Mouse (Mus musculus): ENCODE data around the gene Sdhaf3. TPM values are rescaled to one million over a fixed set of nuclear protein-coding genes. Genes with fewer than 3 reads are reported as not detected.
A peak's percentile ranks its signal among the peaks of the same experiment; 100 is the strongest.

Sdhaf3 gene
- 4.3 and 4.5 TPM in 2 replicates for polyA plus RNA-seq (2015; fragmentation: Nextera tagmentation; extraction: Ambion mirVana)

DNA sequence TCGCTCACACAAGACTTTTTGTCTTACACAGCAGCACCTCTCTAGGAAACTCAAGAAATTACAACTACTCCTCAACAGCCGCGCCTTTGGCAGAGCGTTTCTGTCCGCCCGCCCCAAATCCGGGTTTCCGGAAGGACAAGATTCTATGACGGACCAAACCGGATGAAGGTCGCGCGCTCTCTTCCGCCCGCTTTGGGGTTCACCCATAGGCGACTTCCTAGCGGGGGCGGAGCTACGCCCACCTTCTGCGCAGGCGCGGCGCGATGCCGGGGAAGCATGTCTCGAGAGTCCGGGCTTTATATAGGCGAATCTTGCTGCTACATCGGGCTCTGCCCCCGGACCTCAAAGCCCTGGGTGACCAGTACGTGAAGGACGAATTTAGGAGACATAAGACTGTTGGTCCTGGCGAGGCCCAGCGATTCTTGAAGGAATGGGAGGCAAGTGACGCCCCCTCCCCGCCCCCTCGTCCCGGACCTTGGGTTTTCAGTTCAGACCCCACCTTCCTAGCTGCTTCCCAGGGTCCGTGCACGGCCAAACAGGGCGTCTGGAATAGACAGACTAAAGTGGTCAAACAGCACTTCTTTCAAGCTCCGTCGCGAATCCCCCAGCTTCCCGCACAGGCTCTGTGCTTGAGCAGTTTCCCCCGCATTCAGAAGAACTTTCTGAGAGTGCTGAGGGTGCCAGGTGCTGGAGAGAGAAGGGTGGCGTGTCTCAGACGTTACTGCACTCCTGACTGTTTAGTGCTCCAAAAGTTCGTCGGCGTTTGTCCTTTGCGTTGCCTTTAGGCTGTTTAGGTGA lies at the start of gene Sdhaf3:
Gene Sdhaf3, plus strand, starts transcription at position 241 of the 798 bp plus-strand sequence.
- Histone ChIP-seq H3K4me1 (replicated peaks) (peaks cover 3% of the 10 kb centered on the region; the same call in 1 of the 2 replicates), H3K9me3 (replicated peaks) (no peaks in the 10 kb centered on the region), H3K4me3 (peak within 1 kb of the TSS; percentile 90), H3K27ac (peak within 1 kb of the TSS; percentile 82), H3K36me3 (no peaks in the 10 kb centered on the region), H3K9ac (peak within 1 kb of the TSS; percentile 78), H3K4me2 (peak within 1 kb of the TSS; percentile 81), H3K27me3 (no peaks in the 10 kb centered on the region)
- WGBS, result under 1% methylated on average over 52 of the region's 52 CpGs
- ATAC-seq (replicated peaks; ENCODE audit: insufficient number of reproducible peaks, insufficient read depth, low FRiP score, low read depth), result peak; percentile 99

GRCm38 (mm10) chr6:6909586-6909985 lies 46.2 kb upstream of the Sdhaf3 start:
- no peak overlapping the region for H3K9ac ChIP-seq
- no peak overlapping the region for H3K27ac ChIP-seq
- peaks cover 4% of the 10 kb centered on the region; the same call in 1 of the 2 replicates for H3K4me1 ChIP-seq (replicated peaks)
- H3K27me3 ChIP-seq, result no peaks in the 10 kb centered on the region
- H3K9me3 ChIP-seq (replicated peaks), result no peaks in the 10 kb centered on the region
- no peak overlapping the region for H3K4me3 ChIP-seq
- 23% methylated on average over 8 of the region's 8 CpGs for WGBS
- no peak overlapping the region for H3K4me2 ChIP-seq
- no peak; the same call in 1 of the 2 replicates for ATAC-seq (replicated peaks; ENCODE audit: insufficient number of reproducible peaks, insufficient read depth, low FRiP score, low read depth)
- no peaks in the 10 kb centered on the region for H3K36me3 ChIP-seq

- Histone ChIP-seq H3K27me3 (no peaks in the 10 kb centered on the region), H3K4me2 (no peak overlapping the region), H3K27ac (no peak overlapping the region), H3K4me3 (no peak overlapping the region), H3K4me1 (replicated peaks) (peaks cover 3% of the 10 kb centered on the region; the same call in 1 of the 2 replicates), H3K9me3 (replicated peaks) (no peaks in the 10 kb centered on the region), H3K36me3 (no peaks in the 10 kb centered on the region), H3K9ac (no peak overlapping the region)
- no peak for ATAC-seq (replicated peaks; ENCODE audit: insufficient number of reproducible peaks, insufficient read depth, low FRiP score, low read depth)
- 73% methylated on average over 1 of the region's 1 CpGs for WGBS
Measured at GRCm38 (mm10) chr6:6914304-6914703, 41.5 kb upstream of the Sdhaf3 start.

GRCm38 (mm10) chr6:6914849-6915525 lies 40.8 kb upstream of the Sdhaf3 start:
- no peak overlapping the region for H3K4me2 ChIP-seq
- H3K4me3 ChIP-seq, result no peak overlapping the region
- no peak for ATAC-seq (replicated peaks; ENCODE audit: insufficient number of reproducible peaks, insufficient read depth, low FRiP score, low read depth)
- no peaks in the 10 kb centered on the region for H3K27me3 ChIP-seq
- 32% methylated on average over 5 of the region's 5 CpGs for WGBS
- H3K4me1 ChIP-seq (replicated peaks), result no peaks in the 10 kb centered on the region
- H3K27ac ChIP-seq, result no peak overlapping the region
- H3K36me3 ChIP-seq, result no peaks in the 10 kb centered on the region
- H3K9ac ChIP-seq, result no peak overlapping the region
- H3K9me3 ChIP-seq (replicated peaks), result no peaks in the 10 kb centered on the region

DNA sequence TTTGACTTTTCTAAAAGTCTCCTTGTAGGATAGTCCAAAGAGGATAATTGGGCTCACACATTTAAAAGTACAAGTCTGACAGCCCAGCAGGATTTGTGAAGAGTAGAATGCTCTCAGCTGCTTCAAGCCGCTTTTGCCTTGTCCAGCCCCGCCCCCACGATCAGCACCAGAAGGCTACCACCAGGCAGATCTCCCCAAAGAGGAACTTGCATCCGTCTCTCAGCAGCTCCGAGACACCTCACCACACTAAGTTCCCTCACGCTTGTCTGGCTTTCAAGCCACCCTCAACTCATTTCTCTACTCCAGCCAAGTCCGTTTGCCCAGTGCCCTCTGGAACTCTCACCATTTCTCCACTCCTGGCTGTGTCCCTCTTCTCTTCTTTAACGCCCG lies 40.3 kb upstream of the Sdhaf3 start:
- no peaks in the 10 kb centered on the region for H3K36me3 ChIP-seq
- no peaks in the 10 kb centered on the region for H3K27me3 ChIP-seq
- 44% methylated on average over 9 of the region's 9 CpGs for WGBS
- no peak overlapping the region for H3K4me2 ChIP-seq
- H3K4me1 ChIP-seq (replicated peaks), result no peaks in the 10 kb centered on the region
- no peak overlapping the region for H3K27ac ChIP-seq
- no peak overlapping the region for H3K4me3 ChIP-seq
- H3K9me3 ChIP-seq (replicated peaks), result no peaks in the 10 kb centered on the region
- ATAC-seq (replicated peaks; ENCODE audit: insufficient number of reproducible peaks, insufficient read depth, low FRiP score, low read depth), result no peak
- H3K9ac ChIP-seq, result no peak overlapping the region

- Histone ChIP-seq H3K4me3 (no peak overlapping the region), H3K27me3 (no peaks in the 10 kb centered on the region), H3K4me1 (replicated peaks) (no peaks in the 10 kb centered on the region), H3K9me3 (replicated peaks) (no peaks in the 10 kb centered on the region), H3K4me2 (no peak overlapping the region), H3K9ac (no peak overlapping the region), H3K36me3 (no peaks in the 10 kb centered on the region), H3K27ac (no peak overlapping the region)
- no peak for ATAC-seq (replicated peaks; ENCODE audit: insufficient number of reproducible peaks, insufficient read depth, low FRiP score, low read depth)
- 87% methylated on average over 4 of the region's 4 CpGs for WGBS
Measured at GRCm38 (mm10) chr6:6917334-6917733, 38.5 kb upstream of the Sdhaf3 start.

DNA sequence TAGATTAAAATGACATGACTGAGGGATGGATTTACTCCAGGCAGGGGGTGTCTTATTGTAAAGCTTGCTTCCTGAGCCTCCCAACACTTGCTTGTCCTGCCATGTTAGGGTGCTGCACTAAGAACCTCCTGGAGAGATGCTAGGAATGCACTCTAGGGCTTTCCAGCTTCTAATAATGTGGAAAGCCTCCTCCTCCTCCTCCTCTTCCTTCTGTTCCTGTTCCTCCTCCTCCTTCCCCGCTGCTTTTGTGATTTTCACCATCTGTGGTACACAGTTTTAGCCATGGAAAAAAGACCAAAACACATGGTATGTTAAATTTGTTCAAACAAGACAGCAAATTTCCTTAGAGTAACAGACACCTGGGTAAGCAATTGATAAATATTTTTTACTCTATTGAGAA lies 30.5 kb upstream of the Sdhaf3 start:
- H3K27ac ChIP-seq, result no peak overlapping the region
- ATAC-seq (replicated peaks; ENCODE audit: insufficient number of reproducible peaks, insufficient read depth, low FRiP score, low read depth), result no peak
- H3K36me3 ChIP-seq, result no peaks in the 10 kb centered on the region
- H3K4me2 ChIP-seq, result no peak overlapping the region
- no peak overlapping the region for H3K4me3 ChIP-seq
- H3K27me3 ChIP-seq, result no peaks in the 10 kb centered on the region
- WGBS, result 74% methylated on average over 1 of the region's 1 CpGs
- H3K4me1 ChIP-seq (replicated peaks), result no peaks in the 10 kb centered on the region
- H3K9ac ChIP-seq, result no peak overlapping the region
- H3K9me3 ChIP-seq (replicated peaks), result no peaks in the 10 kb centered on the region

DNA sequence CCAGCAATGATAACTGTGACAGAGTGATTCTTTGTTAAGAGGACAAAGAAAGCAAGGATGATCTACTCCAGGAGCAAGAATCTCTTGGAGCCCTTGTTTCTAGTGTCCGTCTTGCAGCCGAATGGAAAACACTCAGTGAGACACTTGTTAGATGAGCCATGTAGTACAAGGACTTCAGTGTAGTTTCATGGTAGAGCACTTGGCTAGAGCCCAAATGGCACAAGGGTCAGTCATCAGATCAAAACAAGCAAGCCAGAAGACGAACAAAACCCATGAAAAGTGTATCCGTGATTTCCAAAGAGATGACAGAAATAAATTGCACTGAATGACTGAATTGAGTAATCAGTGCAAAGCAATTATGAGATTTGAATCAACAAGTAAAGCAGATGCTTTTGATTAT lies 25.0 kb upstream of the Sdhaf3 start:
- ATAC-seq (replicated peaks; ENCODE audit: insufficient number of reproducible peaks, insufficient read depth, low FRiP score, low read depth), result no peak
- no peaks in the 10 kb centered on the region for H3K36me3 ChIP-seq
- no peak overlapping the region for H3K9ac ChIP-seq
- no peaks in the 10 kb centered on the region for H3K27me3 ChIP-seq
- H3K9me3 ChIP-seq (replicated peaks), result no peaks in the 10 kb centered on the region
- H3K4me2 ChIP-seq, result no peak overlapping the region
- WGBS, result 76% methylated on average over 4 of the region's 4 CpGs
- H3K4me3 ChIP-seq, result no peak overlapping the region
- no peak overlapping the region for H3K27ac ChIP-seq
- no peaks in the 10 kb centered on the region for H3K4me1 ChIP-seq (replicated peaks)

DNA sequence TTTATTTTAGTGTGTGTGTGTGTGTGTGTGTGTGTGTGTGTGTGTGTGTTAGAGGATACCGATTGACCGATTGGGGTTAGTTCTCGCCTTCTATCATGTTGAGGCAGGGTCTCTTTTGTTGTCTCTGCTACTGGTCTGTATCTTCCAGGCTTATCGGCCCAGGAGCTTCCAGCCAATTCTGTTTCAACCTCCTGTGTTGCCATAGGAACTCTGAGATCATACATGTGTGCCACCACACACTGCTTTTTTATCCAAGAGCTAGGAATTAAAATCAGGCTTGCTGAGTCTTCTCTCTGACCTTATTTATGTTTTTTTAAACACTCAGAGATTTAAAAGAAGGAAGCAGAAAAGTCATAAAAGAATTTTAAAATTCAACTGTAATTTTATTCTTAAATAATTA lies 24.3 kb upstream of the Sdhaf3 start:
- no peaks in the 10 kb centered on the region for H3K27me3 ChIP-seq
- ATAC-seq (replicated peaks; ENCODE audit: insufficient number of reproducible peaks, insufficient read depth, low FRiP score, low read depth), result no peak
- H3K4me2 ChIP-seq, result no peak overlapping the region
- H3K36me3 ChIP-seq, result no peaks in the 10 kb centered on the region
- H3K27ac ChIP-seq, result no peak overlapping the region
- H3K4me3 ChIP-seq, result no peak overlapping the region
- WGBS, result 67% methylated on average over 4 of the region's 4 CpGs
- no peaks in the 10 kb centered on the region for H3K4me1 ChIP-seq (replicated peaks)
- no peak overlapping the region for H3K9ac ChIP-seq
- H3K9me3 ChIP-seq (replicated peaks), result no peaks in the 10 kb centered on the region

DNA sequence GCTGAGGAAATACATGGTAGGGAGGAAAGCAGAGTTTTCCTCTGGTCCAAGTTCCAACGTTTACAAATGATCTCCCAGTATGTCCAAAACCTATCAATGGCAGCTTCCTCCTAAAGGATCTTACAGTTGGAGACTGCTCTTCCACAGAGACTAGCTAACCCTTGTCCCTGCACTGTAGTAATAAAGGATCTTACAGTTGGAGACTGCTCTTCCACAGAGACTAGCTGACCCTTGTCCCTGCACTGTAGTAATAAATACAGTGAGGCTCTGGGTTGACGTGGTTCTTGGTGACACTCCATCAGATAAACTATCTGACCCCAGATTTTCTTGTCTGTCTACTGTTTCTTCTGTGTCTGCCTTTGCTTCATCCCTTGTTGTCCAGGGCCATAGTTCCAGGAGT lies 15.0 kb upstream of the Sdhaf3 start:
- H3K4me3 ChIP-seq, result no peak overlapping the region
- H3K27me3 ChIP-seq, result no peaks in the 10 kb centered on the region
- no peak overlapping the region for H3K9ac ChIP-seq
- H3K4me1 ChIP-seq (replicated peaks), result no peaks in the 10 kb centered on the region
- no peaks in the 10 kb centered on the region for H3K9me3 ChIP-seq (replicated peaks)
- no peak for ATAC-seq (replicated peaks; ENCODE audit: insufficient number of reproducible peaks, insufficient read depth, low FRiP score, low read depth)
- no peaks in the 10 kb centered on the region for H3K36me3 ChIP-seq
- H3K4me2 ChIP-seq, result no peak overlapping the region
- WGBS, result 40% methylated on average over 2 of the region's 2 CpGs
- H3K27ac ChIP-seq, result no peak overlapping the region

DNA sequence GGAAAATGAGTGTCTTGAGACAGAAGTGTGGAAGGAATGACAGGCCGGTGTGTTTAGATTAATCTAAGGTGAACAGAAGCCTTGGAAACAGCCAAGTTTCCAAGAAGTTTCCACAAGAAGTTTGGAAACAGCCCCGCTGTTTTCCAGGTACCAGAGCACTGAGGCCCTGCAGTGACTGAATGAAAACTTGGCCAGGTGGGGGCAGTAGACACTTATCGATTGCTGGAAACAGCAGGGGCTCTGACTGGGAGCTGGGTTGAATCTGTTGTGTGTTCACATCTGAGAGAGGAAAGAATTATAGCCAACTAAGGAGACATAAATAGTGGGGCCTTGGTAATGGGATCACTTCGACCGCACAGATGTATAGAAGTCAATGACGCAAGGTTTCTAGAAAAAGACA lies 13.0 kb upstream of the Sdhaf3 start:
- 50% methylated on average over 6 of the region's 6 CpGs for WGBS

More for the DNA sequence above, 13.0 kb upstream of the Sdhaf3 start:
- Histone ChIP-seq H3K27ac (no peak overlapping the region), H3K4me1 (replicated peaks) (no peaks in the 10 kb centered on the region), H3K27me3 (no peaks in the 10 kb centered on the region), H3K9me3 (replicated peaks) (no peaks in the 10 kb centered on the region), H3K4me2 (no peak overlapping the region), H3K36me3 (no peaks in the 10 kb centered on the region), H3K4me3 (no peak overlapping the region), H3K9ac (no peak overlapping the region)
- ATAC-seq (replicated peaks; ENCODE audit: insufficient number of reproducible peaks, insufficient read depth, low FRiP score, low read depth), result no peak

Measured in heart, embryonic 15.5 days (tissue).